Comparison of ENCODE assay signal across 22 mouse cellular contexts in the genomic region with DNA sequence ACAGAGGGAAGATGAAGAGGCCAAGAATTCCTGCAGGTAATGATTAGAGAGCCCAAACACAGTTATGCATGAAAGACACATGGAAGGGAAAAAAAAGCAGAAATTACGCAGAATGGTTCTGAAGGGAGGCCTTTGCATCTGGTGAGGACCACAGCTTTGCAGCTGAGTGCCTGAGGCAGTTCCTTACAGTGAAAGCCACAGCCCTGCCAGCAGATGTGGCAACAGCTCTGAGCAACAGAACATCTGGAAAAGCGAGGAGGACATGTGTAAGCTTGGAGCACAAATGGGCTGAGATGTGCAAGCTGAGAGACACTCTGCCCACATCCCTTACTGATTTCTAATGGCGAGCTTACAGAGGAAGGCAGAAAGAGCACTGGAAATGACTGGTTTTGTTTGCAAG.
"Had no signal": no experiment of that assay in that cellular context is flagged by ENCODE, and none has a peak within 500 bp of the region (broad histone marks: within the 10 kb centered on the region; RNA-seq: fewer than 3 reads in every experiment).

No protein-coding gene starts in this region.

- H3K4me1 ChIP-seq: lung, embryonic 15.5 days; megakaryocyte, embryonic 14.5 days; midbrain, embryonic 12.5 days; neural tube, embryonic 13.5 days; neural tube, embryonic 15.5 days had no signal

- H3K36me3 ChIP-seq: lung, embryonic 15.5 days; midbrain, embryonic 12.5 days; neural tube, embryonic 15.5 days had no signal

- H3K9ac ChIP-seq: liver, postnatal 0 days; lung, embryonic 15.5 days; midbrain, embryonic 12.5 days; neural tube, embryonic 13.5 days; neural tube, embryonic 15.5 days had no signal

- H3K27ac ChIP-seq: lung, embryonic 15.5 days; macrophage; midbrain, embryonic 12.5 days; neural tube, embryonic 13.5 days; neural tube, embryonic 15.5 days had no signal

- ATAC-seq: liver, postnatal 0 days; lung, postnatal 0 days; midbrain, embryonic 16.5 days had no signal

- H3K27me3 ChIP-seq: lung, embryonic 15.5 days; megakaryocyte, embryonic 14.5 days; midbrain, embryonic 12.5 days; neural tube, embryonic 13.5 days; neural tube, embryonic 15.5 days had no signal

- H3K4me3 ChIP-seq: lung, embryonic 15.5 days; megakaryocyte, embryonic 14.5 days; midbrain, embryonic 12.5 days; myocyte; neural tube, embryonic 13.5 days; neural tube, embryonic 15.5 days had no signal

- H3K9me3 ChIP-seq: lung, embryonic 15.5 days; neural tube, embryonic 15.5 days had no signal

- H3K4me2 ChIP-seq: lung, embryonic 15.5 days; midbrain, embryonic 12.5 days; neural tube, embryonic 13.5 days; neural tube, embryonic 15.5 days had no signal

- DNase-seq: liver, postnatal 0 days; lung, adult 2 months; lung, postnatal 14 days; lung, postnatal 36 days; midbrain, embryonic 14.5 days; retina, postnatal 1 day; right cerebral cortex, adult 18-20 months; right cerebral cortex, postnatal 25 days; right cerebral cortex, postnatal 4 days; spleen, adult 18-20 months; thymus, adult 18-20 months; thymus, postnatal 14 days; thymus, postnatal 36 days had no signal
